Mouse (Mus musculus) cerebellum, adult 2 months (tissue): ENCODE measurements at regions not wholly inside any gene's neighbourhood (a gene's known extent, or its start where the extent isn't known, plus 50 kb on each side); places are given as distances from the start of the nearest gene placed in this dataset.

Source experiments
- CTCF ChIP-seq: fragments of 200-500 bp; IDR thresholded peaks from 2 replicates; pipeline ENCODE4 v1.5.1; 2011; ENCODE audit warnings: low read depth, mild to moderate bottlenecking, control low read depth, low read length, moderate library complexity, borderline replicate concordance; ENCODE audit not compliant: insufficient read depth
- POLR2A ChIP-seq: fragments of 200-500 bp; IDR thresholded peaks from 2 replicates; pipeline ENCODE4 v1.6.1; 2011; ENCODE audit warnings: low read length, control low read depth, borderline replicate concordance; ENCODE audit not compliant: insufficient read depth

GRCm38 (mm10) chr17:88173354-88174032 lies 108.4 kb upstream of the Fbxo11 start:
- TF ChIP-seq POLR2A (no peak), CTCF (no peak)
